Mouse (Mus musculus): ENCODE data around the gene Tm9sf1. TPM values are rescaled to one million over a fixed set of nuclear protein-coding genes. Genes with fewer than 3 reads are reported as not detected.

Gene Tm9sf1
- polyA plus RNA-seq, 1 experiment from 2014 or later, result 53.3 TPM

DNA sequence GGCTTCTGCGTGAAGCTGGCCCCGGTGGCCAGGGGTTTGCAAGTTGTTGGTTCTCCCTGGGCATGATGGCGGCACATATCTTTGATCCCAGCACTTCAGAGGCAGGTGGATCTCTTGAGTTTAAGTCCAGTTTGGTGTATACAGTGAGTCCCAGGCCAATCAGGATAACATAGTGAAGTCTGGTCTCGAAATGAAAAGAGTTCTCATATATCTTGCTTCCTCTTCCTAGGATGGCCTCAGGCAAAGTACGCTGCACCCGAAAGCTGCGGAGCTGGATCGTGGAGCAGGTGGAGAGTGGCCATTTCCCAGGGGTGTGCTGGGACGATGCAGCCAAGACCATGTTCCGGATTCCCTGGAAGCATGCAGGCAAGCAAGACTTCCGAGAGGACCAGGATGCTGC is 38.8 kb downstream of the Tm9sf1 start:
- H3K4me1 ChIP-seq (replicated peaks), result peaks cover 65% of the 10 kb centered on the region
- ATAC-seq (ENCODE audit: low read depth) (no peak), DNase-seq (no peak)
- no peaks in the 10 kb centered on the region for H3K27me3 ChIP-seq
- peak overlapping the region; percentile 78 for H3K9ac ChIP-seq
- 85% methylated on average over 11 of the region's 11 CpGs for WGBS (ENCODE audit: insufficient replicate concordance)
- H3K27ac ChIP-seq, result peak overlapping the region; percentile 90
- H3K4me3 ChIP-seq (replicated peaks), result peak overlapping the region; percentile 64
- H3K4me2 ChIP-seq, result peak overlapping the region; percentile 85
- peaks cover 88% of the 10 kb centered on the region for H3K36me3 ChIP-seq
- no peaks in the 10 kb centered on the region for H3K9me3 ChIP-seq (replicated peaks)

DNA sequence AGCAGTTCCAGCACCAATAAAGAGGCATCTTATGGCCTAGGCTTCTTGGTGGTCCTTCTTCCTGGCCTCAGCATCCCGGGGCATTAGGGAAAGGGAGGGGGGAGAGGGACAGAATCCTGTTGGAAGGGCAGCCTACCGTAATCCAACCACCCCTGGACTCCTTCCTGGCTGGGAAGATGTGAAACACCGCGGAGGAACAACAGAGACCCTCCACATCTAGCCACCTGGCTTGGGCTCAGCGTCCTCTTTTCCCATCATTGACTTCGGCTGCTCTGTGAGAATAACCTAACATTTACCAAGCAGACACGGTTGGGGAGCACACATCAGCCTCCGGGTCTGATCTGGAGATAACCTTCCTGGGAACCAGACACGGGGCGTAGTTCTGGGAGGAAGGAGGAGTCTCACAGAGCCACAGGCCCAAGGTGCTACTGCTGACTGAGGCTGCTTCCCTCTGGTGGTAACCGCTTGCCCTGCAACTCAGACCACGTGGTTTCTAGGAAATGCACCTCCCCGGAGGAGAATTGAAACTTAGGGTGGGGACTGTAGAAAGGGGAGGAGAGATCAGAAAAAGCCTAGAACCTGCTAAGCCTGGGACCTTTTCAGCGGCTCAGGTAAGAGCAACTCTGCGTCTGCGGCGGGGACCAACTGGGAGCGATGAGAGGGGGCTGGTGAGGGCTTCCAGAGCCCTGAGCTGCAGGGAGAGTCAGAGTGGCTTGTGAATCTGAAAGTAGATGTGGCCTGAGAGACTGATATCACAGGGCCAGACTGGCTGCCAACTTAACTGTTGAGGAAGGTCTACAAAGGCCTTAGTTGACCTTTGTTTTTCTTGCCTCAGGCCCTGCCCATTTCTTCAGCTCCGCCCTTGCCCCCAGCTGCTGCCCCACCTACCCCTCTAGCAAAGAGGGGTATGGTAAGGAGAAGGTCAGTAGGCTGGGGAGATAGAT is 39.7 kb downstream of the Tm9sf1 start:
- Histone ChIP-seq H3K9ac (peak overlapping the region; percentile 78), H3K4me2 (peak overlapping the region; percentile 85), H3K36me3 (peaks cover 88% of the 10 kb centered on the region), H3K4me3 (replicated peaks) (peak overlapping the region; percentile 64), H3K27me3 (no peaks in the 10 kb centered on the region), H3K4me1 (replicated peaks) (peaks cover 65% of the 10 kb centered on the region), H3K27ac (peak overlapping the region; percentile 92), H3K9me3 (replicated peaks) (no peaks in the 10 kb centered on the region)
- peak; percentile 93 for ATAC-seq (ENCODE audit: low read depth)
- peak; percentile 94 for DNase-seq
- 11% methylated on average over 19 of the region's 19 CpGs for WGBS (ENCODE audit: insufficient replicate concordance)

DNA sequence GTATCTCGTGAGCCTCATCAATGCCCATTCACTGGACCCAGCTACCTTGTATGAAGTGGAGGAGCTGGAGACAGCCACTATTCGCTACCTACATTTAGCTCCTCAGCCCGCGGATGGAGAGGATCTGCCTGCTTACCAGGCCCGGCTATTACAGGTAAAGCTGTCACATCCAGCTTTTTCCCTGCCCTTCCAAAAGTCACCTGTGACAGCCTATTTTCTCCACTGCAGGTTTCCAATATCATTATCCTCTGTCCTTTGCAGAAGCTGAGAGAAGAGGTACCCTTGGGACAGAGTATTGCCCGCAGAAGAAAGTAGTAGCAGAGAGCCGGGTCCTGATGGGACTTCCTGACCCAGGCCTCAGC is 40.4 kb downstream of the Tm9sf1 start, which contains the start of gene Irf9:
Gene Irf9 (plus strand): TSS at position 301 of the 362 bp plus-strand sequence.
- no peaks in the 10 kb centered on the region for H3K9me3 ChIP-seq (replicated peaks)
- no peak for DNase-seq
- peak within 1 kb of the TSS; percentile 78 for H3K9ac ChIP-seq
- ATAC-seq (ENCODE audit: low read depth), result no peak
- WGBS (ENCODE audit: insufficient replicate concordance), result 78% methylated on average over 7 of the region's 7 CpGs
- H3K4me2 ChIP-seq, result peak within 1 kb of the TSS; percentile 85
- peak within 1 kb of the TSS; percentile 64 for H3K4me3 ChIP-seq (replicated peaks)
- no peaks in the 10 kb centered on the region for H3K27me3 ChIP-seq
- H3K27ac ChIP-seq, result peak within 1 kb of the TSS; percentile 92
- H3K36me3 ChIP-seq, result peaks cover 88% of the 10 kb centered on the region
- peaks cover 60% of the 10 kb centered on the region for H3K4me1 ChIP-seq (replicated peaks)

GRCm38 (mm10) chr14:55598521-55599390 is 44.9 kb downstream of the Tm9sf1 start:
- H3K4me3 ChIP-seq (replicated peaks), result no peak overlapping the region
- peaks cover 96% of the 10 kb centered on the region for H3K36me3 ChIP-seq
- H3K9me3 ChIP-seq (replicated peaks), result no peaks in the 10 kb centered on the region
- WGBS (ENCODE audit: insufficient replicate concordance), result 89% methylated on average over 21 of the region's 21 CpGs
- no peak overlapping the region for H3K27ac ChIP-seq
- ATAC-seq (ENCODE audit: low read depth) (no peak), DNase-seq (no peak)
- peaks cover 22% of the 10 kb centered on the region for H3K4me1 ChIP-seq (replicated peaks)
- H3K9ac ChIP-seq, result no peak overlapping the region
- no peak overlapping the region for H3K4me2 ChIP-seq
- no peaks in the 10 kb centered on the region for H3K27me3 ChIP-seq

- peaks cover 76% of the 10 kb centered on the region for H3K36me3 ChIP-seq
These were observed 47.4 kb downstream of the Tm9sf1 start for GRCm38 (mm10) chr14:55596036-55596690.

GRCm38 (mm10) chr14:55592226-55592625 is 51.4 kb downstream of the Tm9sf1 start:
- H3K36me3 ChIP-seq, result peaks cover 61% of the 10 kb centered on the region
- peak overlapping the region; percentile 95 for H3K9ac ChIP-seq
- H3K4me1 ChIP-seq (replicated peaks), result peaks cover 51% of the 10 kb centered on the region
- 6% methylated on average over 16 of the region's 16 CpGs for WGBS (ENCODE audit: insufficient replicate concordance)
- peak overlapping the region; percentile 99 for H3K27ac ChIP-seq
- H3K27me3 ChIP-seq, result no peaks in the 10 kb centered on the region
- DNase-seq (no peak), ATAC-seq (ENCODE audit: low read depth) (no peak)
- no peaks in the 10 kb centered on the region for H3K9me3 ChIP-seq (replicated peaks)
- H3K4me2 ChIP-seq, result peak overlapping the region; percentile 88
- H3K4me3 ChIP-seq (replicated peaks), result peak overlapping the region; percentile 92

More at GRCm38 (mm10) chr14:55596036-55596690, 47.4 kb downstream of the Tm9sf1 start:
- no peak for ATAC-seq (ENCODE audit: low read depth)
- Histone ChIP-seq H3K9ac (no peak overlapping the region), H3K27ac (no peak overlapping the region), H3K9me3 (replicated peaks) (no peaks in the 10 kb centered on the region), H3K4me1 (replicated peaks) (peaks cover 22% of the 10 kb centered on the region), H3K27me3 (no peaks in the 10 kb centered on the region), H3K4me3 (replicated peaks) (no peak overlapping the region), H3K4me2 (no peak overlapping the region)
- DNase-seq, result no peak
- WGBS (ENCODE audit: insufficient replicate concordance), result 81% methylated on average over 13 of the region's 13 CpGs

- H3K27ac ChIP-seq, result peak within 1 kb of the TSS; percentile 99
- H3K9me3 ChIP-seq (replicated peaks), result no peaks in the 10 kb centered on the region
- peak within 1 kb of the TSS; percentile 95 for H3K9ac ChIP-seq
- no peaks in the 10 kb centered on the region for H3K27me3 ChIP-seq
- H3K36me3 ChIP-seq, result peaks cover 57% of the 10 kb centered on the region
- under 1% methylated on average over 33 of the region's 33 CpGs for WGBS (ENCODE audit: insufficient replicate concordance)
- ATAC-seq (ENCODE audit: low read depth), result peak; percentile 90
- peak within 1 kb of the TSS; percentile 88 for H3K4me2 ChIP-seq
- peak; percentile 95 for DNase-seq
- H3K4me3 ChIP-seq (replicated peaks), result peak within 1 kb of the TSS; percentile 92
- peaks cover 59% of the 10 kb centered on the region for H3K4me1 ChIP-seq (replicated peaks)
These were observed 52.2 kb downstream of the Tm9sf1 start, which contains the start of gene Rnf31 for GRCm38 (mm10) chr14:55591331-55591891. Rnf31 (plus strand) TSS chr14:55591708.

DNA sequence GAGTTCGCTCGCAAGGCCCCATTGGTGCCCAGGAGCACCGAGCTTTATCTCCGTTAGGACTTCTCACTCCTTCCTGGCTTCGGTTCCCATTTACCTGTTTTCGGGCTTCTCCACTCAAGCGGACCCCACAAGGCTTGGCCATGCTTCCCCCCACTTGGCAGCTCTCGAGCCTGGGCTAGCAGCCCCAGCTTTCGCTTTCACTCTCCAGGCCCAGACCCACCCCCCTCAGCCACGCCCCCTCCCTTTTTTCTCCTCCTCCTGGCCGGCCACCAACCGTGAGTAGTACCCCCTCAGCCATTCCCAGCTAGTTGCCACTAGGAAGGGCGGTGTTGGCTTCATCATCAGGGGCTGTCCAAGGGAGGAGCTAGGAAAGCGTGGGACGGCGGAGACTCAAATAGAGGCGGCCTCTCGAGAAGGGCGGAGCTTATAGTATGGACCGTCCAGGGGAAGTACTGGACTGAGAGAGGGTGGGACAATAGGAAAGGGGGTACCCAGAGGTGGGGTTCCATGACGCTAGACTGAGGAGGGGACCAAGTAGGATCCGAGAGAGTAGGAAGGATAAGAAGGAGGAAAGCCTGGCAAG is 52.8 kb downstream of the Tm9sf1 start, which contains the start of gene Psme2:
Gene Psme2 (minus strand): TSS at position 366 of the 583 bp plus-strand sequence.
- ATAC-seq (ENCODE audit: low read depth) (peak; percentile 86), DNase-seq (peak; percentile 89)
- Histone ChIP-seq H3K9ac (peak within 1 kb of the TSS; percentile 95), H3K4me1 (replicated peaks) (peaks cover 65% of the 10 kb centered on the region), H3K4me2 (peak within 1 kb of the TSS; percentile 88), H3K9me3 (replicated peaks) (no peaks in the 10 kb centered on the region), H3K27me3 (no peaks in the 10 kb centered on the region), H3K27ac (peak within 1 kb of the TSS; percentile 99), H3K36me3 (peaks cover 51% of the 10 kb centered on the region), H3K4me3 (replicated peaks) (peak within 1 kb of the TSS; percentile 92)
- WGBS (ENCODE audit: insufficient replicate concordance), result under 1% methylated on average over 22 of the region's 22 CpGs

- Histone ChIP-seq H3K27me3 (no peaks in the 10 kb centered on the region), H3K4me2 (peak overlapping the region; percentile 88), H3K27ac (peak overlapping the region; percentile 99), H3K9me3 (replicated peaks) (no peaks in the 10 kb centered on the region), H3K9ac (peak overlapping the region; percentile 95), H3K36me3 (peaks cover 42% of the 10 kb centered on the region), H3K4me1 (replicated peaks) (peaks cover 72% of the 10 kb centered on the region), H3K4me3 (replicated peaks) (peak overlapping the region; percentile 92)
- WGBS (ENCODE audit: insufficient replicate concordance), result 64% methylated on average over 11 of the region's 11 CpGs
- DNase-seq, result no peak
- ATAC-seq (ENCODE audit: low read depth), result no peak
These were observed 53.7 kb downstream of the Tm9sf1 start for GRCm38 (mm10) chr14:55589771-55590448.

Data from liver, embryonic 13.5 days (tissue).